Mouse (Mus musculus): ENCODE results near the gene Plb1. TPM values are rescaled to one million over a fixed set of nuclear protein-coding genes. Genes with fewer than 3 reads are reported as not detected.

The Plb1 gene
- polyA plus RNA-seq, 1 experiment from 2014 or later: 0.91 TPM

DNA sequence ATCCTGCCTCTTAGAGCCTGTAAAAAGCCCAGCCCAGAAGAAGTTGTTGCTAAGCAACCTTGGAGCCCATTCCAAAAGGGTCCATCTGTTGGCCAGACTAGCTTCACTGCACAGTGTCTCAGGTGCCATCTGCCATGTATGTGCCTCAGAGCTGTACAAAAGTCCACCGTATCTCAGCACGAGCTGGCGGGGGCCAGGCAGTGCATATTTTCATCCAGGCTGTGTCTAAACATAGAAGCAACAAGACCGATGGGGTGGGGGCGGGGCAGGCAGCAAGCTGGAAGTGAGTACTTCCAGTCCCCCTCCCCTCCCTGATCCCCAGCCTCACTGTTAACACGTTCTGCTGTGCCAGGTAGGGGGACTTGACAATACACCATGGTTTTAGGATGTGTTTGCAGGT, 102.7 kb downstream of the Plb1 start:
- Histone ChIP-seq H3K9me3 (replicated peaks) (no peaks in the 10 kb centered on the region), H3K27ac (ENCODE audit: poor library complexity, severe bottlenecking) (peak overlapping the region; percentile 86), H3K4me1 (replicated peaks) (peaks cover 53% of the 10 kb centered on the region), H3K36me3 (no peaks in the 10 kb centered on the region), H3K9ac (no peak overlapping the region), H3K27me3 (replicated peaks) (no peaks in the 10 kb centered on the region), H3K4me3 (no peak overlapping the region), H3K4me2 (peak overlapping the region; percentile 29)
- ATAC-seq (ENCODE audit: insufficient number of reproducible peaks, low FRiP score): peak; percentile 71
- 15% methylated on average over 6 of the region's 6 CpGs for WGBS

DNA sequence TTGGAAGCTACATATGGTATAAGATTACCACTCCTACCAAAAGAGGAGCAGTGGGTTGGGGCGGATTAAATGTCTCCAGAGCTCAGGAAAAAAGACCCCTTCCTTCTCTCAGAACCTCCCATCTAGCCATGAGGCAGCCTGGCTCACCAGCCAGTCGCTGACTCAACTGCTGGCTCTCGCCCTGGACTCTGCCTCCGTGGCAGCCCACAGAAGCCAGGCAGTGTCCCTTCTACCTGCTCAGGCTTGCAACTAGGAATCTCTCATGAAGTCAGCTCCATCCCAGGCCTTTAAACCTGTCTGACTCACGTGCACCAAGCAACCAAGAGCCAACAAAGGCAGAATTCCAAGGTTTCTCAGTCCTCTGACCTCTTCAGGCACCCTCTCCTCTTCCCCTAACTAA, 103.6 kb downstream of the Plb1 start:
- Histone ChIP-seq H3K4me3 (no peak overlapping the region), H3K4me1 (replicated peaks) (peaks cover 57% of the 10 kb centered on the region), H3K27me3 (replicated peaks) (no peaks in the 10 kb centered on the region), H3K4me2 (no peak overlapping the region), H3K36me3 (no peaks in the 10 kb centered on the region), H3K9me3 (replicated peaks) (no peaks in the 10 kb centered on the region), H3K27ac (ENCODE audit: poor library complexity, severe bottlenecking) (peak overlapping the region; percentile 79; the same call in 1 of the 2 replicates), H3K9ac (no peak overlapping the region)
- no peak for ATAC-seq (ENCODE audit: insufficient number of reproducible peaks, low FRiP score)
- WGBS: 56% methylated on average over 5 of the region's 5 CpGs

DNA sequence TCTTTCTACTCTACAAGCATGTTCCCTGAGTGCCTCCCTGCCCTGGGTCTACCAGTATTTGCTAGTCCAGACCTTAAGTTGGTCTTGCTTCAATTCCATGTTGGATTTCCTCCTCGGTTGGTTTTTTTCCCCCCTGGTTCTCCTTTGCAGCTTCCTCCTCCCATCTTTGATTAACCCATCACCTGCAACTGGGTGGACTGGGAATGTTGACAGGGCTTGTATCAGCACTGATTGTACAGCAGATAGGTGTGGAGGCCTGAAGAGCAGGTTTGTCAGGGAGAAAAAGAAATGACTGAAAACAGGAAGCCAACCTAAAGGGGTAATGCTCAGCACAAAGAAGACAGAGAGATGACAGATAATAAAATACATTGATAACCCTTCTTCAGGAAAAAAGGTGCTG, 104.8 kb downstream of the Plb1 start:
- H3K36me3 ChIP-seq: no peaks in the 10 kb centered on the region
- peaks cover 67% of the 10 kb centered on the region for H3K4me1 ChIP-seq (replicated peaks)
- H3K27ac ChIP-seq (ENCODE audit: poor library complexity, severe bottlenecking): no peak overlapping the region
- 50% methylated on average over 1 of the region's 1 CpGs for WGBS
- H3K9me3 ChIP-seq (replicated peaks): no peaks in the 10 kb centered on the region
- H3K4me2 ChIP-seq: no peak overlapping the region
- no peaks in the 10 kb centered on the region for H3K27me3 ChIP-seq (replicated peaks)
- H3K4me3 ChIP-seq: no peak overlapping the region
- ATAC-seq (ENCODE audit: insufficient number of reproducible peaks, low FRiP score): no peak
- H3K9ac ChIP-seq: no peak overlapping the region

DNA sequence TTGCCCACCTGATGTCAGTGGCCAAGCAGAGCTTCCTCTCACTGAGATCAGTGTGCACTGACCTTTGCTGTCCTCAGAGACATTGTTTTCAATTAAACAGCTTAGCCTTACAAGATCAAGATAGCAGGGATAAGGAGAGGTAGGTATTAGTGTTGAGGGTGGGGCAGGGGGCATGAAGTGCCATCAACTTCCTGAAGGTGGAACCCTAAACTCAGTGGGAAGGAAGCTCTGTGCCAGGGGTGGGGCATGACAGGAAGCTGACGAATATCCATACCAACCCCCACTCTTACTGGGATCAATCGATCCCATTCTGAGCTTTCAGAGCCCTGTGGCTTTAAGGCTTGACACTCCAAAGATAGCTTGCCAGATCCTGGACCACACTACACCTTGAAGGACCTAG, 105.8 kb downstream of the Plb1 start:
- 43% methylated on average over 2 of the region's 2 CpGs for WGBS
- ATAC-seq (ENCODE audit: insufficient number of reproducible peaks, low FRiP score): no peak
- H3K27ac ChIP-seq (ENCODE audit: poor library complexity, severe bottlenecking): no peak overlapping the region
- H3K4me3 ChIP-seq: no peak overlapping the region
- no peaks in the 10 kb centered on the region for H3K36me3 ChIP-seq
- no peaks in the 10 kb centered on the region for H3K9me3 ChIP-seq (replicated peaks)
- H3K4me1 ChIP-seq (replicated peaks): peaks cover 71% of the 10 kb centered on the region
- H3K27me3 ChIP-seq (replicated peaks): no peaks in the 10 kb centered on the region
- no peak overlapping the region for H3K9ac ChIP-seq
- no peak overlapping the region for H3K4me2 ChIP-seq

DNA sequence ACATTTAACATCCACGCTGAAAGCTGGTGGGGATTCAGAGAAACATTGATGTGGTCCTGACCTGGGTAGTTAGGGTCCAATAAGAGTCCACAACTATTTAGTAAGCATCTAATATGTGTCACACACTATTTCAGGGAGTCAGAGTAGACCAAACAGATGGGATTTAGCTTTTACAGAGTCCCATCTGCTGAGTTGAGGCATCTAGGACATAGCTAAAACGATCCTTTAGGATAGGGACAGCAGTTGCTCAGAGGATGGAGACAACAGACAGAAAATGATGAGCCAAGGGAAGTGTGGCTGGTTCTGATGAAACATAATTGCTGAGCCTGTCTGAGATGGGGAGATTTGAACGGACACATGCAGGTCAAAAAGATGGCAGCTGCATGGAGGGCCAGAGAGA, 106.3 kb downstream of the Plb1 start:
- Histone ChIP-seq H3K27ac (ENCODE audit: poor library complexity, severe bottlenecking) (no peak overlapping the region), H3K9ac (no peak overlapping the region), H3K36me3 (no peaks in the 10 kb centered on the region), H3K4me1 (replicated peaks) (peaks cover 67% of the 10 kb centered on the region), H3K27me3 (replicated peaks) (no peaks in the 10 kb centered on the region), H3K4me2 (no peak overlapping the region), H3K9me3 (replicated peaks) (no peaks in the 10 kb centered on the region), H3K4me3 (no peak overlapping the region)
- WGBS: 74% methylated on average over 3 of the region's 3 CpGs
- ATAC-seq (ENCODE audit: insufficient number of reproducible peaks, low FRiP score): no peak

DNA sequence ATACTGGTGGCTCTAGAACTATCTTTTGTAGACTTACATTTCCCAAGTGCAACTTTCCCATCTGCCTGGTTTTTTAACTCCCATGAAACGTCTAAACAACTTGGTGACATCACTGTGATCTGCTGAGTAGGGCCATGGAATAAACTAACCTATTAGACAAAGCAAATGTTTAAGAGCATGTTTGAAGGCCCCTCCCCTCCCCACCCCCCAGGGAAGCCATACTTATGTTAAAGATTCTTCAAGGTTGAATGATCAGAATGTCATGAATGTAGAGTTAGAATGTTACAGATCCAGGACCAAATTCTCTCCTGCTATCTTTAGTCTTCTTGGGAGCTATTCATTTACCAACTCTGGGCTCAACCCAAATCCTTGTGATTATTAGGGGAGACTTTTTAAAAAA, 107.7 kb downstream of the Plb1 start:
- no peak overlapping the region for H3K27ac ChIP-seq (ENCODE audit: poor library complexity, severe bottlenecking)
- no peaks in the 10 kb centered on the region for H3K27me3 ChIP-seq (replicated peaks)
- H3K9ac ChIP-seq: no peak overlapping the region
- WGBS: 68% methylated on average over 1 of the region's 1 CpGs
- H3K9me3 ChIP-seq (replicated peaks): no peaks in the 10 kb centered on the region
- no peak overlapping the region for H3K4me2 ChIP-seq
- no peak overlapping the region for H3K4me3 ChIP-seq
- no peak for ATAC-seq (ENCODE audit: insufficient number of reproducible peaks, low FRiP score)
- no peaks in the 10 kb centered on the region for H3K36me3 ChIP-seq
- H3K4me1 ChIP-seq (replicated peaks): peaks cover 54% of the 10 kb centered on the region

DNA sequence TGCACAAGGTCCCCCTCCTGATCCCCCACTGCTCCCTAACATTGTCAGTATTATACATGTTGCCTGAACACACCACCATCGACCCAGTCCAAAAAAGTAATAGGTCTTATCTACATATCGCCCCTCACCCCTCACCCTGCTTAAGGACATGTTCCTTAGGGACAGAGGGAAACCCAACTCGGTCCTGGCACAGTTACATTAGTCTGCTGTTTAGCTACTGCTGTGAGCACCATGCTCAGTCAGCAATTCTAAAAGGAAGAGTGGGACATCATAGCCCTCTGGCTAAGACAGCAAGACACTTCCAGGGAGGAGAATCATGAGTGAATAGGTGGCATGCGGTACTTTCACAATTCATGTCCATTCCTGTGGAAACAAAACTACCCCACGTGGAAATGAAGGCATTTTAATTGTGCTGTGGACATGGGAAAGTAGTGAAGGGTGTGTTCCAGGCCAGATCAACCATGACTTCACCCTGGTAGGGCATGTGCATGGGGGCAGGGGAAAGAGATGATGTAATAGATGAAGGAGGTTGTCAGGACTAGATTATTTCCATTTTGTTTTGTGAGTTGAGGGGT, 110.3 kb downstream of the Plb1 start:
- Histone ChIP-seq H3K9ac (no peak overlapping the region), H3K36me3 (no peaks in the 10 kb centered on the region), H3K4me2 (no peak overlapping the region), H3K4me1 (replicated peaks) (peaks cover 57% of the 10 kb centered on the region), H3K27ac (ENCODE audit: poor library complexity, severe bottlenecking) (no peak overlapping the region), H3K4me3 (no peak overlapping the region), H3K9me3 (replicated peaks) (no peaks in the 10 kb centered on the region), H3K27me3 (replicated peaks) (no peaks in the 10 kb centered on the region)
- WGBS: 57% methylated on average over 5 of the region's 5 CpGs
- ATAC-seq (ENCODE audit: insufficient number of reproducible peaks, low FRiP score): no peak

DNA sequence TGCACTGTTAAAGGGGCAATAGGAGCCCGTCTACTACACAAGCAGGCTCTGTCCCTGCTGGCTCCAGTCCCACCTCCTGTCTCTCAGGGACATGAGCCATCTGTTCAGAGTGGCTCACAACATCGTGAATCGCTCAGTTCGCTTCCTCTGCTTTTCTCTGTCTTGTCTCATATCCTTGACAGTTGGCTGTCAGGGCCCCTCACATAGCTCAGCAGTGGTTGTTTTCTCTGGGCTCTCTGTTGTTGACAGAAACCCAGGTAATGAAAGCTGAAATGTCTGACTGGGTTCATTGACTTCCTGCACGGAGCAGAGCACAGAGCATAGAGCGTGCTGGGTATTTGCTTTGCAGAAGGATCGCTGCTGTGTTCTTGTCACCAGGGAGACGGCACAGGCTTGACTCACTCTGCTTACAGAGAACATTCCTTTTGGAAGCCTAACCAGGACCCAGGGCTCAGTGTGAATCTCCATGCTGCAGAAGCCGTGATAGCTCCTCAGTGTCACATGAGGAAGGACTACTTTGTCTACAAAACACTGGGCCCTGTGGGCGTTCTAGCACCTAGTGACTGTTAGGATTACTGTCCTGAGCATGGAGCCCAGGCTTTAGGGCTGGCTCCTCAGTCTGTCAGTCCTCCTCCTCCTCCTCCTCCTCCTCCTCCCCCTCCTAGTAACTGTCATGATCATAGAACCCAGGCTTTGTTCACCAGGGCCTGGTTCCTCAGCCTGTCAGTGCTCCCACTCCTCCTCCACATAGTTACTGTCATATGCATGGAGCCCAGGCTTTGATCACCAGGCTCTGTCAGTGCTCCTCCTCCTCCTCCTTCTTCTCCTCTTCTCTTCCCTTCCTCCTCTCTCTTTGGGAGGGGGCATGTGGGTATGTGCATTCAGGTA, 113.8 kb downstream of the Plb1 start:
- H3K9ac ChIP-seq: no peak overlapping the region; the same call in 1 of the 2 replicates
- peaks cover 63% of the 10 kb centered on the region for H3K4me1 ChIP-seq (replicated peaks)
- peak overlapping the region; percentile 80 for H3K27ac ChIP-seq (ENCODE audit: poor library complexity, severe bottlenecking)
- ATAC-seq (ENCODE audit: insufficient number of reproducible peaks, low FRiP score): peak; percentile 60
- WGBS: 13% methylated on average over 10 of the region's 10 CpGs
- no peaks in the 10 kb centered on the region for H3K36me3 ChIP-seq
- H3K4me3 ChIP-seq: 0 out of 2 replicates have a peak overlapping the region, but pooled peaks have one; percentile 10
- no peaks in the 10 kb centered on the region for H3K9me3 ChIP-seq (replicated peaks)
- no peaks in the 10 kb centered on the region for H3K27me3 ChIP-seq (replicated peaks)
- H3K4me2 ChIP-seq: peak overlapping the region; percentile 45

DNA sequence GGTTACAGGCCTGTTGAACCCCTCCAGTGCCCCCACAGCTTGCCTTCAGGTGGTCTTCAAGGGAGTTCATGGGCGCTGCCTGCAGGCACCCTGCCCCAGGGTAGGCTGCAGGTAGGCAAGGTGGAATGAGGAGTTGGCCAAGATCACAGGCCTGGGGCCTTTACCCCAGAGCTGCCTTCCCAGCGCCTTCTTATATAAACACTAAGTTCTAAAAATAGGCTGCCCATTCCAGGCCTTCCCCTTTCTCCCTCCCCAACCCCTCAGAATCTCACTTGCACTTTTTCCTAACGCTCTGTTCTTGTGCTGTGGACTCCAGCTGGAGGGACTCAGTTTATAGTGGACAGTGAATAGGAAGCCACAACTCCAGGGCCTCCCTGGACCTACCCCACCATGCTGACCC, 117.2 kb downstream of the Plb1 start:
- H3K9ac ChIP-seq: peak overlapping the region; percentile 52; the same call in 1 of the 2 replicates
- H3K4me1 ChIP-seq (replicated peaks): peaks cover 47% of the 10 kb centered on the region
- no peak overlapping the region for H3K4me3 ChIP-seq
- H3K27ac ChIP-seq (ENCODE audit: poor library complexity, severe bottlenecking): peak overlapping the region; percentile 84
- 0 out of 2 replicates have a peak overlapping the region, but pooled peaks have one; percentile 29 for H3K4me2 ChIP-seq
- no peak for ATAC-seq (ENCODE audit: insufficient number of reproducible peaks, low FRiP score)
- no peaks in the 10 kb centered on the region for H3K27me3 ChIP-seq (replicated peaks)
- H3K36me3 ChIP-seq: no peaks in the 10 kb centered on the region
- H3K9me3 ChIP-seq (replicated peaks): no peaks in the 10 kb centered on the region
- 26% methylated on average over 3 of the region's 3 CpGs for WGBS

DNA sequence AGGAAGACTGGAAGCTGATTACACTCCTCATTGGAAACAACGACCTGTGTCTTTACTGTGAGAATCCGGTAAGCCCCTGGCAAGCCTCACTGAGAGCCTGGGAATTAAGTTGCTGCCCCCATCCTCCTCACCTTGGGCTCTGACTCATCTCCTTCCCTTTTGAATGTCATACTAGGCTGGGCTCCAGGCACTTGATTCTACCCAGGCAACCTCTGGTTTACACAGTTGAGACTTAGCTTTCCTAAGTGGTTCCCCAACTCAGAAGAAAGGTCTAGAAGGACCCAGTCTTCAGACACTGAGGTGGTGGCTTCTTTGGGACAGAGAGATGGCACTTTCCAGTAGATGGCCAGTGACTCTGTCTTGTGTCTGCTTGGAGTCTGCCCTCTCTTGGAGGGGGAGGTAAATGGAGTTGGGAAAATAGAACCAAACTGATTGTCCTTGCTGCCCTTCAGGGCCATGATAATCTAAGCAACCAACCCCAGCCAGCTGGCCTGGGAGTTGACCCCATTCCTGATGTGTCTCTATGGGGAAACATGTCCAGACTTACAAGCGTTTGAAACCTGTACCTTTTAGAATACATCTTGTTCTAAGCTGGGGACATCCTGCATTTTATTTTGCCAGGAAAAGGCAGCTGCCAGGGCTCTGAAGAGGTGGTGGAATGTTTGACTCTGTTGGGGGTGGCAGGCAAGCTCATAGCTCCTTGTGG, 118.2 kb downstream of the Plb1 start:
- no peak overlapping the region for H3K4me3 ChIP-seq
- H3K4me1 ChIP-seq (replicated peaks): peaks cover 41% of the 10 kb centered on the region
- no peak overlapping the region for H3K9ac ChIP-seq
- H3K36me3 ChIP-seq: no peaks in the 10 kb centered on the region
- H3K9me3 ChIP-seq (replicated peaks): no peaks in the 10 kb centered on the region
- ATAC-seq (ENCODE audit: insufficient number of reproducible peaks, low FRiP score): no peak
- WGBS: 59% methylated on average over 3 of the region's 3 CpGs
- H3K27me3 ChIP-seq (replicated peaks): no peaks in the 10 kb centered on the region
- no peak overlapping the region for H3K27ac ChIP-seq (ENCODE audit: poor library complexity, severe bottlenecking)
- no peak overlapping the region for H3K4me2 ChIP-seq
